Mouse (Mus musculus) kidney, adult 2 months (tissue): Measurements from ENCODE around the gene Nxnl1.

Source experiments
- CTCF ChIP-seq: fragments of 200-500 bp; conservative IDR thresholded peaks from 2 replicates; pipeline ENCODE4 v1.5.1; 2011; ENCODE audit warnings: low read depth, mild to moderate bottlenecking, control low read depth, low read length, moderate library complexity, mixed read lengths; ENCODE audit not compliant: insufficient read depth, insufficient read length
- POLR2A ChIP-seq: fragments of 200-500 bp; IDR thresholded peaks from one replicate; pipeline ENCODE4 v1.6.1; 2011; ENCODE audit warnings: low read depth, low read length, control low read depth

- TF ChIP-seq CTCF (no peak; the same call in 1 of the 2 replicates), POLR2A (no peak)
These were observed 5.7 kb upstream of the Nxnl1 start for GRCm38 (mm10) chr8:71572077-71572476.
